Mouse (Mus musculus) midbrain, embryonic 11.5 days (tissue): ENCODE results near the gene Ilf3. TPM values are rescaled to one million over a fixed set of nuclear protein-coding genes. Genes with fewer than 3 reads are reported as not detected.

ENCODE experiments used
- ATAC-seq: fragments of 200-750 bp; cut with Nextera tagmentation; 2 replicates; pipeline ENCODE4 v1.8.0; 2017; ENCODE audit warnings: moderate TSS enrichment, moderate library complexity; ENCODE audit not compliant: low FRiP score
- DNase-seq: peaks from one replicate; pipeline ENCODE4 v3.0.0; 2015; ENCODE audit warnings: low spot score; ENCODE audit errors: missing footprints
- H3K27ac ChIP-seq: fragments of 300-500 bp; sonication (generic); 2 replicates; pipeline ENCODE4 v1.5.1; 2014; ENCODE audit warnings: low read depth, low read length
- H3K27me3 ChIP-seq: fragments of 300-500 bp; sonication (generic); 2 replicates; pipeline ENCODE4 v1.6.1; 2014; ENCODE audit warnings: mild to moderate bottlenecking, low read length, moderate library complexity, mixed read lengths; ENCODE audit not compliant: control insufficient read depth, insufficient read depth
- H3K36me3 ChIP-seq: fragments of 300-500 bp; sonication (generic); 2 replicates; pipeline ENCODE4 v1.6.1; 2014; ENCODE audit warnings: mild to moderate bottlenecking, low read length, moderate library complexity, mixed read lengths; ENCODE audit not compliant: control insufficient read depth, insufficient read depth
- H3K4me1 ChIP-seq: fragments of 300-500 bp; sonication (generic); 2 replicates; pipeline ENCODE4 v1.6.1; 2014; ENCODE audit warnings: low read length; ENCODE audit not compliant: control insufficient read depth, insufficient read depth
- H3K4me2 ChIP-seq: fragments of 300-500 bp; sonication (generic); 2 replicates; pipeline ENCODE4 v1.6.1; 2014; ENCODE audit warnings: mild to moderate bottlenecking, moderate library complexity
- H3K4me3 ChIP-seq: fragments of 300-500 bp; sonication (generic); 2 replicates; pipeline ENCODE4 v1.5.1; 2014; ENCODE audit warnings: low read depth, low read length
- H3K9ac ChIP-seq: fragments of 300-500 bp; sonication (generic); 2 replicates; pipeline ENCODE4 v1.6.1; 2014; ENCODE audit warnings: low read length
- H3K9me3 ChIP-seq: fragments of 300-500 bp; sonication (generic); 2 replicates; pipeline ENCODE4 v1.6.1; 2016; ENCODE audit warnings: low read length; ENCODE audit not compliant: control insufficient read depth
- WGBS: fragments of 180-500 bp; shearing (Covaris S2); extraction: QIAGEN DNeasy Blood & Tissue Kit; methylation state at CpG from one replicate; pipeline ENCODE4 v1.1.7; 2014; 5-methylcytosine and 5-hydroxymethylcytosine counted together
- polyA plus RNA-seq: library from polyadenylated mRNA; unstranded; fragments of >200 nt; fragmentation: Nextera tagmentation; extraction: Ambion mirVana; gene quantifications from 2 replicates; pipeline ENCODE4 v1.2.1, GENCODE M21; 2014

Ilf3 gene
- polyA plus RNA-seq, 1 experiment from 2014 or later, result 266 TPM

DNA sequence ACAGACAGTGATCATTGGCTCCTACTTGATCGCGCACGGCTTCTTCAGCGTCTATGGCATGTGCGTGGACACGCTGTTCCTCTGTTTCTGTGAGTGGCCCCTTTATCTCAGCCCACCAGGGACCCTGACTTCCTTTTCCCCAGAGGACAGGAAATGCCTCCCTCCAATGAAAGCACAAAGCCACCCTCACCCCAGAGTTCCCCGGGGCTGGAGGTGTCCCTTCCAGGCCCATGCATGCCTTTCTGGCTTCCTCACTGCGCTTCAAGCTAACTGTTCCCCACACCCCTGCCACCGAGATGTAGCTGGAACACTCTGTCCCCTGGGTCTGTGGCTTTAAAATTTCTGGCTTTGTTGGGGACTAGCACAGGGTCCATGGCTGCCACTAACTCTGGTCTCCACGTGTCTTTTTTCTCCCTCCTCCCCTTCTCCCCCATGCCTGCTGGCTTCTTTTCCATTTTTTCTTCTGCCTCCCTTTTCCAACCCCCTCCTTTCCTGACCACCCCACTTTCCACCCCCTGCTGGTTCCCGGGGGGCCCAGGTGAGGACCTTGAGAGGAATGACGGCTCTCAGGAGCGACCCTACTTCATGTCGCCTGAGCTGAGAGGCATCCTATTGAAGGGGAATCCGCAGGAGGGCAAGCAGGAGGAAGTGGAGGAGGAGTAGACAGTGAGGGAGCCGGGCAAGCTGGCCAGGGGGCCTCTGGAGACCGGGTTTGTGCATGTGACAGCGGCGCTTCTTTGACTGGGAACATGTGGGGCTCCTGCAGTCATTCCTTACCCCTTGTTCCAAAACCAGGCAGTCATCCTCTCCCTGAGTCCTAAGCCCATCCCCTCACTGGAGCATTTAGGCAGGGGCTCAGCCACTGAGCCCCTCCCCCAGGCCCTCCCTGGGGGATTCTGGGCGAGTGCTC lies 15.0 kb upstream of the Ilf3 start:
- no peak for DNase-seq
- Histone ChIP-seq H3K27me3 (no peaks in the 10 kb centered on the region), H3K27ac (no peak overlapping the region), H3K4me2 (no peak overlapping the region), H3K4me1 (no peaks in the 10 kb centered on the region), H3K9ac (0 out of 2 replicates have a peak overlapping the region, but pooled peaks have one; percentile 4), H3K4me3 (no peak overlapping the region), H3K9me3 (no peaks in the 10 kb centered on the region), H3K36me3 (peaks cover 6% of the 10 kb centered on the region; the same call in 1 of the 2 replicates)
- WGBS, result 34% methylated on average over 20 of the region's 20 CpGs
- no peak for ATAC-seq

DNA sequence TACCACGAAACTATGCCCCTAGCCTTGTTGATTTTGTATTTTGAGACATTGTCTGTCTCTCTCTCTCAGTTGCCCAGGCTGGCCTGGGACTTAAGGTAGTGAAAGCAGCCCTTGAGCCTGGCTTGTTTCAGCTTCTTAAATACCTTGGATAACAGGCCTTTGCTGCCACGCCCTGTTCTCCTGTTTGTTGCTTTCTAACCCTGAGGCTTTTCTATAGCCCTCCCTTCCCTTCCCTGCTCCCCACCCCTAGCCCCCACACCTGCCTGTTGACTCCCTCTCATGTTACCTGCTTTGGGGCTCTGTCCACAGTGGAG lies 14.3 kb upstream of the Ilf3 start:
- Histone ChIP-seq H3K27ac (no peak overlapping the region), H3K36me3 (peaks cover 6% of the 10 kb centered on the region; the same call in 1 of the 2 replicates), H3K4me2 (no peak overlapping the region), H3K27me3 (no peaks in the 10 kb centered on the region), H3K9me3 (no peaks in the 10 kb centered on the region), H3K4me1 (no peaks in the 10 kb centered on the region), H3K4me3 (no peak overlapping the region), H3K9ac (0 out of 2 replicates have a peak overlapping the region, but pooled peaks have one; percentile 4)
- 51% methylated on average over 2 of the region's 2 CpGs for WGBS
- ATAC-seq (no peak), DNase-seq (no peak)

DNA sequence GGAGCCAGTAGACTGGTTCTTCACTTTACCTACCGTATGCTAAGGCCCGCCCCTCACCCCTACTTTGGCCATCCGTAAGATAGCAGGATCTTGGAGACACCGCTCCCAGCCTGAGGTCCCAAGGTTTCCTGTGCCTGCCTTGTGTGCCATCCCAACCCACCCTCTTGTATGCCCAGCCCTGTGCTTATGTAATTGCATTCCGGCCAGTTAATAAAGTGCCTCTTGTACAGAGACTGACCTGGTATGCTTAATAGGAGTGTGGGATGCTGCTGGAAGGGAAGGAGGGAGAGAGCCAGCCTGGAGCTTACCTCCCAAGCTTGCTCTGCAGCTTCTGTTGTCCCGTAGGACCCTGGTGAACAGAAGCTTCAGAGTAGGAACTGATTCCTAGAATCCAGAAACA lies 12.9 kb upstream of the Ilf3 start:
- peaks cover 4% of the 10 kb centered on the region; the same call in 1 of the 2 replicates for H3K36me3 ChIP-seq
- H3K27me3 ChIP-seq, result no peaks in the 10 kb centered on the region
- H3K27ac ChIP-seq, result no peak overlapping the region
- WGBS, result 95% methylated on average over 6 of the region's 6 CpGs
- H3K4me1 ChIP-seq, result no peaks in the 10 kb centered on the region
- no peak overlapping the region for H3K9ac ChIP-seq
- no peaks in the 10 kb centered on the region for H3K9me3 ChIP-seq
- H3K4me2 ChIP-seq, result no peak overlapping the region
- DNase-seq (no peak), ATAC-seq (no peak)
- no peak overlapping the region for H3K4me3 ChIP-seq

DNA sequence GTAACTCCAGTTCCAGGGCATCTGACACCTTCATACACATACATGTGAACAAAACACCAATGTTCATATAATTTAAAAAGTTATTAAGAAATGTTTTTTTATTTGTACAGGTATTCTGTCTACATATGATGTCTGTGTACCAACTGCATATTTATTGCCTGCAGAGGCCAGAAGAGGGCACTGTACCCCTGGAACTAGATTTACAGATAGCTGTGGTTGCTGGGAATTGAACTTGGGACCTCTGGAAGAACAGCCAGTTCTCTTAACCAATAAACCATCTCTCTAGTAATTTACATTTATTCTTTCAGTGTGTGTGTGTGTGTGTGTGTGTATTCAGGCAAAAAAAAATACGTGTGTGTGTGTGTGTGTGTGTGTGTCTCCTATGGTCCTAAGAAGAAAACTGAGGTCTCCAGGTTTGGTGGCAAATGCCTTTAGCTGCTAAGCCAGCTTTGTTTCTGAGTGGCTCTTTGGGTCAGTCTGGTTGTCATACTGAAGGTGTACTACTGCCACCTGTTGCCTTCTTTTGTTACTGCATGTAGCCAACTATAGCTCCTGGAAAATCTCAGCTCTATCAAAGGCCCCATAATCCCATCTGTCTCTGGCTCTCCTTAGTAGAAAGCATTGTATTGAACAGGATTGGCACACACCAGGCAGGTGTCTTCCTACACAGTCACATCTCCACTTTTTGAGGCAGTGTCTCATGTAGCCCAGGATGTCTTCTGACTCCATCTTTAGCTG lies 10.5 kb upstream of the Ilf3 start:
- Histone ChIP-seq H3K9me3 (no peaks in the 10 kb centered on the region), H3K27ac (no peak overlapping the region), H3K27me3 (no peaks in the 10 kb centered on the region; the same call in 1 of the 2 replicates), H3K9ac (no peak overlapping the region), H3K4me2 (no peak overlapping the region), H3K4me1 (no peaks in the 10 kb centered on the region), H3K36me3 (no peaks in the 10 kb centered on the region), H3K4me3 (no peak overlapping the region)
- DNase-seq, result peak; percentile 98
- peak; percentile 61 for ATAC-seq
- WGBS, result 3% methylated on average over 1 of the region's 1 CpGs

DNA sequence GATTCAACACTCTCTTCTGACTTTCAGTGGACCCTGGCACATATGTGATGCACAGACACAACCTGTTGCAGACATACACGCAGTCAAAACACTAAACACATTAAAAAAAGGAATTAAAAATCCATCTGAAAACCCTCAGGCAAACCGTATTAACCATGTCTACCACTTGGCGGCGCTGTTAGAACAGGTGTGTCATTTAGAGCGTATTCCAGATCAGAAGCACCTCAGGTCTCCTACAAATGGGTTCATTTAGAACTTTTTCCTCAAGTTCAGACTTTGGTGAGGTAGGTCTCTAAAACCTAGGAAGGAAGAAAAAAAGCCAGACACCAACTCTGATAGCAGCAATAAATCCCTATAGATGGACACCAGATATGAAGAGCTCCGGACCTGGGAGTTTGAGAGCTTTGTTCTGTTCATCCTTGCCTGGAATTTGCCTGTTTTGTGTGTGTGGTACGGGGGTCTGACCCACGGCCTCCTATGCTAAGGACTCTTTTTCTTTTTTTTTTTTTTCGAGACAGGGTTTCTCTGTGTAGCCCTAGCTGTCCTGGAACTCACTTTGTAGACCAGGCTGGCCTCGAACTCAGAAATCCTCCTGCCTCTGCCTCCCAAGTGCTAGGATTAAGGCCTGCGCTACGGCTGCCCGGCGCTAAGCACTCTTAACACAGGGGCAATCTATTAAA lies 990 bp upstream of the Ilf3 start:
- peak overlapping the region; percentile 94 for H3K4me3 ChIP-seq
- no peaks in the 10 kb centered on the region for H3K27me3 ChIP-seq
- peaks cover 8% of the 10 kb centered on the region for H3K4me1 ChIP-seq
- DNase-seq (peak; percentile 88), ATAC-seq (peak; percentile 28)
- H3K36me3 ChIP-seq, result no peaks in the 10 kb centered on the region
- H3K27ac ChIP-seq, result peak overlapping the region; percentile 67; the same call in 1 of the 2 replicates
- H3K9me3 ChIP-seq, result no peaks in the 10 kb centered on the region
- peak overlapping the region; percentile 50 for H3K4me2 ChIP-seq
- 37% methylated on average over 14 of the region's 14 CpGs for WGBS
- peak overlapping the region; percentile 27; the same call in 1 of the 2 replicates for H3K9ac ChIP-seq

DNA sequence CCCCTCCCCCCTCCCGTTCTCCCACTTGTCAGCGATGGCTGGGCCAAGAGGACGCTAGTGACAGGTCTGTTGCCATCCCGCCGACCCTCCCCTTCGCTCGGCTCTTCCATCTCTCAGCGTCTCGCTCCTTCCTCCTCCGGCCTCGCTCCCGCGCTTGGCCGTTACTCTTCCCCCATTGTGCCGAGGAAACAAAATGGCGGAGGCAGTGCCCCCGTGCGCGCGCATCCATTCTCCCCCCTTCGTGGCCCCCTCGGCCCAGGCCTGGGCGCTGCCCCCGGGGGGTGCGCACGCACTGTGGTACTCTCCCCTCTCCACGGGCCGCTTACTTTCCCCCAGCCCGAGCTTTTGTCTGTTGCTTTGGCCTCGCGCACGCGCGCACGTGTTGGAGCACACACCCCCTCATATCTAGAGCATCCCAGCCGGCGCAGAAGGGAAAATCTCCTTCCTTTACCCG lies 487 bp downstream of the Ilf3 start:
- DNase-seq, result peak; percentile 98
- no peaks in the 10 kb centered on the region for H3K9me3 ChIP-seq
- H3K4me1 ChIP-seq, result peaks cover 8% of the 10 kb centered on the region
- ATAC-seq, result peak; percentile 76
- peak overlapping the region; percentile 87 for H3K27ac ChIP-seq
- peak overlapping the region; percentile 94 for H3K4me3 ChIP-seq
- H3K4me2 ChIP-seq, result peak overlapping the region; percentile 68
- no peaks in the 10 kb centered on the region for H3K27me3 ChIP-seq
- H3K9ac ChIP-seq, result peak overlapping the region; percentile 96
- 0 out of 2 replicates have a peak, but pooled peaks cover 2% of the 10 kb centered on the region for H3K36me3 ChIP-seq
- WGBS, result 1% methylated on average over 38 of the region's 38 CpGs

DNA sequence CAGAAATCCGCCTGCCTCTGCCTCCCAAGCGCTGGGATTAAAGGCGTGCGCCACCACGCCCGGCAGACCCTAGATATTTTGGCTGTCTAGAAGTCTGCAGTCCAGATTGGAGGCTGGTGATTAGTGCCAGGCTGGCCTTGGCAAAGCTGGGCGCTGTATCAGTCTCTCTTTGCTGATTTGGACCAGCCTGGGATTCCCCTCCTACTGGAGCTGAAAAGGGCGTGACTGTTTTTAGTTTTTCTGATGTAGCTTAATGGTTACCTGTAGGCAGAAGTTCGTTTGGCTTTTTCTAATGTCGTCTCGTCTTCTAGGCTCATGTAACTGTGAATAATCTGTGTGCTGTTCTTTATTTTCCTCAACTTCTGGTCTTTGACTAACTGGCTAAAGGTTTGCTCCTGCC lies 1.4 kb downstream of the Ilf3 start:
- no peak for DNase-seq
- H3K27me3 ChIP-seq, result no peaks in the 10 kb centered on the region
- ATAC-seq, result no peak
- no peak overlapping the region for H3K27ac ChIP-seq
- H3K4me1 ChIP-seq, result peaks cover 8% of the 10 kb centered on the region
- 68% methylated on average over 11 of the region's 11 CpGs for WGBS
- peak overlapping the region; percentile 68 for H3K4me2 ChIP-seq
- H3K9me3 ChIP-seq, result no peaks in the 10 kb centered on the region
- peak overlapping the region; percentile 94 for H3K4me3 ChIP-seq
- peak overlapping the region; percentile 96 for H3K9ac ChIP-seq
- 0 out of 2 replicates have a peak, but pooled peaks cover 2% of the 10 kb centered on the region for H3K36me3 ChIP-seq

DNA sequence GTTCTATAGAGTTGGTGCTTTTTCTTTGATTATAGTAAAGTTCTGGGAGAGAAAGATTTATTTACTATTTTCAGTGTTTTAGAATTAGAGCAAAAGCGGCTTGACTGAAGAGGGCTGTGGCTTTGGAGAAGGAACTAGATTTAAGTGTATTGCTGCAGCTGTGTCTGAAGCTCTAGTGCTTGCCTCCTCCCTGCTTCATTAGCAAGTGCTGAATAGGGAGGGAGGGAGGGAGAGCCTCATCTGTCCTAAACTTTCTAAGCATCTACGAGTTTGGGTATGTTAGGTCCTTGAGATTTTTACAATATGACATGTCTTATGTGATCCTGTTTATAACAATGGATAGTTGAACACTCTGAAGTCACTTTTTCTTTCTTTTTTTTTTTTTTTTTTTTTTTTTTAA lies 3.2 kb downstream of the Ilf3 start:
- Histone ChIP-seq H3K4me1 (peaks cover 8% of the 10 kb centered on the region), H3K9ac (no peak overlapping the region), H3K9me3 (no peaks in the 10 kb centered on the region), H3K27ac (no peak overlapping the region), H3K36me3 (0 out of 2 replicates have a peak, but pooled peaks cover 2% of the 10 kb centered on the region), H3K4me2 (no peak overlapping the region), H3K4me3 (no peak overlapping the region), H3K27me3 (no peaks in the 10 kb centered on the region)
- ATAC-seq (no peak), DNase-seq (no peak)
- 89% methylated on average over 2 of the region's 2 CpGs for WGBS
